Mouse (Mus musculus): ENCODE results near the gene H2-M9. TPM values are rescaled to one million over a fixed set of nuclear protein-coding genes. Genes with fewer than 3 reads are reported as not detected.

The H2-M9 gene
- polyA plus RNA-seq (2012; ENCODE audit: insufficient read depth, insufficient read length, missing spikeins): not detected in 2 replicates

DNA sequence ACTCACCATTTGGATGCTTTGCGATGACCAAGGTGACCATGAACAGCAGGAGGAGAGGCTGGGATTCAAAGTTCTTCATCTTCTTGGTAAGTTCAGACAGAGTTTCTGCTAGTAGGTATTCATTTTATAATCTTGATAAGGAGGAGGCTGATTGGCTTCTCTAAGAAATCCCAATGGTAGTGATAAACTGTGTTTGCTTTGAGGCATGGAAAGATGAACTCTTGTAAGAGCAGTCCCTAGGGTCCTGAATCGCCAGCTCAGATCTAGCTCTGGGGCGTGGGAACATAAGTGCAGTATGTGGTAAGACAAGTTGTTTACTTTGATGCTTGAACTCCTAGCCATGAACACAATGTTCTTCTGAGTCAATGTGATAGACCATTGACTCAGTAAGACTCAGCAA is at the start of gene H2-M9:
H2-M9 (minus strand) TSS at position 101 of the 400 bp plus-strand sequence.
- no peak for TF ChIP-seq POLR2A (IDR thresholded peaks at IDR 0.05; ENCODE audit: borderline replicate concordance, low read depth, low read length)
- TF ChIP-seq CTCF (IDR thresholded peaks at IDR 0.05; ENCODE audit: low read depth, low read length): no peak
- no peak within 1 kb of the TSS for H3K4me3 ChIP-seq (ENCODE audit: insufficient read depth, low read length)
- H3K27ac ChIP-seq (ENCODE audit: insufficient read depth, low read depth, low read length): no peak within 1 kb of the TSS
- H3K4me1 ChIP-seq (ENCODE audit: control insufficient read depth, insufficient read depth, low read length): no peaks in the 10 kb centered on the region

DNA sequence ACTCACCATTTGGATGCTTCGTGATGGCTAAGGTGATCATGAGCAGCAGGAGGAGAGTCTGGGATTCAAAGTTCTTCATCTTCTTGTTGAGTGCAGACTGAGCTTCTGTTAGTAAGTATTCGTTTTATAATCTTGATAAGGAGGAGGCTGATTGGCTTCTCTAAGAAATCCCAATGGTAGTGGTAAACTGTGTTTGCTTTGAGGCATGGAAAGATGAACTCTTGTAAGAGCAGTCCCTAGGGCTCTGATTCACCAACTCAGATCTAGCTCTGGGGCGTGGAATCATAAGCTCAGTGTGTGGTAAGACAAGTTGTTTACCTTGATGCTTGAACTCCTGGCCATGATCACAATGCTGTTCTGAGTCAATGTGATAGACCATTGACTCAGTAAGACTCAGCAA is 29.7 kb upstream of the H2-M9 start, which contains the start of gene H2-M1:
H2-M1 (minus strand) TSS at position 101 of the 400 bp plus-strand sequence.
- H3K4me3 ChIP-seq (ENCODE audit: insufficient read depth, low read length): no peak within 1 kb of the TSS
- no peak for TF ChIP-seq CTCF (IDR thresholded peaks at IDR 0.05; ENCODE audit: low read depth, low read length)
- TF ChIP-seq POLR2A (IDR thresholded peaks at IDR 0.05; ENCODE audit: borderline replicate concordance, low read depth, low read length): no peak

More for the DNA sequence above, 29.7 kb upstream of the H2-M9 start, which contains the start of gene H2-M1:
- Histone ChIP-seq H3K27ac (ENCODE audit: insufficient read depth, low read depth, low read length) (no peak within 1 kb of the TSS), H3K4me1 (ENCODE audit: control insufficient read depth, insufficient read depth, low read length) (no peaks in the 10 kb centered on the region)

Other genes starting within 250 kb of the H2-M9 start
- gene H2-M10.4, start 180.3 kb downstream of the H2-M9 start, polyA plus RNA-seq (2012; ENCODE audit: insufficient read depth, insufficient read length, missing spikeins): not detected in 2 replicates
- not detected in 2 replicates for gene H2-M11, start 95.6 kb downstream of the H2-M9 start, polyA plus RNA-seq (2012; ENCODE audit: insufficient read depth, insufficient read length, missing spikeins)
- not detected in 2 replicates for gene H2-M1, start 29.6 kb upstream of the H2-M9 start, polyA plus RNA-seq (2012; ENCODE audit: insufficient read depth, insufficient read length, missing spikeins)
- not detected in 2 replicates for gene H2-M10.5, start 130.2 kb upstream of the H2-M9 start, polyA plus RNA-seq (2012; ENCODE audit: insufficient read depth, insufficient read length, missing spikeins)
- not detected in 2 replicates for gene H2-M10.6, start 169.5 kb upstream of the H2-M9 start, polyA plus RNA-seq (2012; ENCODE audit: insufficient read depth, insufficient read length, missing spikeins)
- gene Trim26, start 194.5 kb upstream of the H2-M9 start, polyA plus RNA-seq (2012; ENCODE audit: insufficient read depth, insufficient read length, missing spikeins): 65.9 and 67.3 TPM in 2 replicates
- gene Trim15, start 224.5 kb upstream of the H2-M9 start, polyA plus RNA-seq (2012; ENCODE audit: insufficient read depth, insufficient read length, missing spikeins): not detected in 2 replicates
- not detected in 2 replicates for gene Trim10, start 226.9 kb upstream of the H2-M9 start, polyA plus RNA-seq (2012; ENCODE audit: insufficient read depth, insufficient read length, missing spikeins)
- not detected in 2 replicates for gene Trim40, start 247.5 kb upstream of the H2-M9 start, polyA plus RNA-seq (2012; ENCODE audit: insufficient read depth, insufficient read length, missing spikeins)